Mouse (Mus musculus): ENCODE measurements around the gene Olfr131. TPM values are rescaled to one million over a fixed set of nuclear protein-coding genes. Genes with fewer than 3 reads are reported as not detected.
"Not testable (repeated sequence)": the region's sequence is repeated elsewhere in the genome, so short reads cannot be mapped to it uniquely, and the experiment has no call there.

Olfr131 gene
- total RNA-seq (2021) = not detected
- long read RNA-seq, experiment 1 = 0 reads
- long read RNA-seq, experiment 2 = 0 reads

DNA sequence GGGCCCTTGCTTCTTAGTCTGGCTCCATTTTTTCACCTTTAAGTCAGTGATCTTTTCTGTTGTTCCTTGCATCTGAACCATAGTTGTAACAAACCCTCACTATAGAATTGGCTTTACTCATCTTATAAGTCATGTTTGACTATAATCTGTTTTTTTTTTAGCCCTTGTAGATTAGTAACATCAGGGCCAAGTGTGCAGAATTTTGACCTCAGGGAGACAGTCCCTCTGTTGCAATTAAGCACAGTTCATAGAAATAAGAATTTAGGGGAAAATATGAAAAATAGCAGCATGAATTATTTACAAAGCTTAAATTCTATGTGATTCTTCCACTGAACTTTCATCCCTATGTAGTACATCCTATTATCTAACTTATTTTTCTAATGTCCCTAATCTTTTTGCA is at the start of gene Olfr131:
Gene Olfr131, minus strand, starts transcription at position 101 of the 400 bp plus-strand sequence.
- Histone ChIP-seq H3K27ac (no peak within 1 kb of the TSS), H3K4me3 (no peak within 1 kb of the TSS)
- no peak for TF ChIP-seq CTCF (IDR thresholded peaks at IDR 0.05)
- DNase-seq = no peak
- intact Hi-C loops (cut with DNase I) = no loop called here

GRCm38 (mm10) chr17:38134426-38134825 is 45.9 kb upstream of the Olfr131 start, which contains the start of gene Olfr132:
Olfr132 (minus strand) TSS chr17:38134526.
- no peak within 1 kb of the TSS for H3K4me3 ChIP-seq
- DNase-seq = no peak
- TF ChIP-seq CTCF (IDR thresholded peaks at IDR 0.05) = no peak
- H3K27ac ChIP-seq = no peak within 1 kb of the TSS
- intact Hi-C loops (cut with DNase I) = no loop called here

DNA sequence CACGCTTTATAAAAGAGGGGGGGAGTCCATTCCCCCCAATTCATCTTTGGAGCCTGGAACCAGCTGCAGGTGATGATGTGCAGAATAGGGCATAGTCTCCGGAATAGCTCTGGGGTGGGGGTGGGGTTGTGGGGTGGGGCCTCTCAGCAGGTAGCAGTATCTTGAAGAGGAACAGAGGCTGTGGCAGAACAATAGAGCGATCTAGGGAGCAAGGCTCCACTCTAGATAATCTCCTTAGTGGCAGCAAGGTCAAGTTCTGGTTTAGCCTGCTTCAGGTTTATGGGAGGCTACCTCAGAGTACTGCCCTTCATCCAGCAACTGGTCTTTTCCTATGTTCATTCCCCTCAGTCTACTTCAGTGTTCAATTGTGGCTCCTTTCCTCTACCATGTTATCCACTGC is 36.9 kb upstream of the Olfr131 start:
- H3K4me3 ChIP-seq; H3K27ac ChIP-seq; DNase-seq; intact Hi-C loops (cut with DNase I): not testable (repeated sequence)

GRCm38 (mm10) chr17:38124199-38124598 is 35.7 kb upstream of the Olfr131 start:
- H3K4me3 ChIP-seq; DNase-seq; H3K27ac ChIP-seq; intact Hi-C loops (cut with DNase I): not testable (repeated sequence)

- no peak overlapping the region for H3K4me3 ChIP-seq
- H3K27ac ChIP-seq = no peak overlapping the region
- DNase-seq = no peak
- intact Hi-C loops (cut with DNase I) = no loop called here
- no peak for TF ChIP-seq CTCF (IDR thresholded peaks at IDR 0.05)
Observed at GRCm38 (mm10) chr17:38082364-38082763, 6.1 kb downstream of the Olfr131 start.

DNA sequence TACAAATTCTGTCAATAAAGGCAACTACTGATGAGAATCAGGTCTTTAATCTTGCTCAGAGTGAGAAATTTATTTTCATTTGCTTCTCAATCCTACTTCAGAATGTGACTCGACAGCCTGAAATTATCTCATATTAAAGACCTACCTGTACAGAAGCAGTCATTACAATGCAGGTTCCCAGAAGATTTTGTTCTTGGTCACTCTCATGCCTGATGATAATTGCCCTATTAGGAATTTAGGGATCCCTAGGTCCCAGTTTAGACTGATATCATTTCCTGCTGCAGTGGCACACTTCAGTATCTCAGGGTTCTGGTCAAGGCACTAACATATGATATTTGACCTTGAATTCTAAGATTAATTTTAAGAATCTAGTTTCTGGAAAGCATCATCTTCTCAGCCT is 24.9 kb downstream of the Olfr131 start, which contains the start of gene Olfr130:
Gene Olfr130, plus strand, starts transcription at position 301 of the 400 bp plus-strand sequence.
- Histone ChIP-seq H3K27ac (no peak within 1 kb of the TSS), H3K4me3 (no peak within 1 kb of the TSS)
- DNase-seq = no peak
- intact Hi-C loops (cut with DNase I) = no loop called here
- TF ChIP-seq CTCF (IDR thresholded peaks at IDR 0.05) = no peak

GRCm38 (mm10) chr17:38059979-38060378 is 28.5 kb downstream of the Olfr131 start, which contains the start of gene Olfr129:
Olfr129 (minus strand) TSS chr17:38060079.
- intact Hi-C loops (cut with DNase I) = no loop called here
- no peak for DNase-seq
- H3K27ac ChIP-seq = no peak within 1 kb of the TSS
- no peak within 1 kb of the TSS for H3K4me3 ChIP-seq
- no peak for TF ChIP-seq CTCF (IDR thresholded peaks at IDR 0.05)

Other genes with a start within 250 kb of the Olfr131 start
- not detected for gene Olfr126, start 241.2 kb downstream of the Olfr131 start, total RNA-seq (2021)
- not detected for gene Olfr127, start 188.3 kb downstream of the Olfr131 start, total RNA-seq (2021)
- gene Olfr128, start 168.1 kb downstream of the Olfr131 start, total RNA-seq (2021) = not detected
- not detected for gene Olfr761, start 135.6 kb downstream of the Olfr131 start, total RNA-seq (2021)
- gene Olfr129, start 28.6 kb downstream of the Olfr131 start, total RNA-seq (2021) = not detected
- gene Olfr130, start 24.8 kb downstream of the Olfr131 start, total RNA-seq (2021) = not detected
- gene Olfr132, start 45.8 kb upstream of the Olfr131 start, total RNA-seq (2021) = not detected
- gene Olfr133, start 56.6 kb upstream of the Olfr131 start, total RNA-seq (2021) = not detected
- not detected for gene Olfr134, start 82.7 kb upstream of the Olfr131 start, total RNA-seq (2021)
- not detected for gene Olfr135, start 115.6 kb upstream of the Olfr131 start, total RNA-seq (2021)
- gene Olfr138, start 172.3 kb upstream of the Olfr131 start, total RNA-seq (2021) = not detected
- gene Olfr137, start 218.9 kb upstream of the Olfr131 start, total RNA-seq (2021) = not detected
- not detected for gene Olfr136, start 241.1 kb upstream of the Olfr131 start, total RNA-seq (2021)

All from gastrocnemius, adult 2 months (tissue).